Mouse (Mus musculus) cerebellum, adult 2 months (tissue): ENCODE measurements around the gene Fam19a3.

Experiments used
- CTCF ChIP-seq: fragments of 200-500 bp; IDR thresholded peaks from 2 replicates; pipeline ENCODE4 v1.5.1; 2011; ENCODE audit warnings: low read depth, mild to moderate bottlenecking, control low read depth, low read length, moderate library complexity, borderline replicate concordance; ENCODE audit not compliant: insufficient read depth
- POLR2A ChIP-seq: fragments of 200-500 bp; IDR thresholded peaks from 2 replicates; pipeline ENCODE4 v1.6.1; 2011; ENCODE audit warnings: low read length, control low read depth, borderline replicate concordance; ENCODE audit not compliant: insufficient read depth

DNA sequence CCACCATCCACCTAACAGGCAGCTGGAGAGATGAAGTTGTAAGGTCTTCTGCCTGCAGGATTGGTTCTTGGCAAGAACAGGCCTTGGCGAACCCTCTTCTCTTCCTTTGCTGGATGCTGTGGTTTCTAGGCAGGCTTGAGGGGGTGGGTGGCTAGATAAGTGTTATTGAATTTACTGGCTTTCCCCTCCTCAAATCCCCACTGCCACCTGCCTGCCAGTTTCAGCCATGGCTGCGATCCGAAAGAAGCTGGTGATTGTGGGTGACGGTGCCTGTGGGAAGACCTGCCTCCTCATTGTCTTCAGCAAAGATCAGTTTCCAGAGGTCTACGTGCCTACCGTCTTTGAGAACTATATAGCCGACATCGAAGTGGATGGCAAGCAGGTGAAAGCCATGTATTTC lies 10.0 kb upstream of the Fam19a3 start:
- TF ChIP-seq CTCF (no peak), POLR2A (no peak)
